Mouse (Mus musculus): ENCODE data around the gene Ints11. TPM values are rescaled to one million over a fixed set of nuclear protein-coding genes. Genes with fewer than 3 reads are reported as not detected.
A peak's percentile ranks its signal among the peaks of the same experiment; 100 is the strongest.

Ints11 gene
- polyA plus RNA-seq, 1 experiment = 49.5 TPM

- TF ChIP-seq POLR2A (IDR thresholded peaks at IDR 0.05; ENCODE audit: borderline replicate concordance, control insufficient read depth, low read depth, low read length) = 0 out of 2 replicates have a peak, but pooled peaks have one; percentile 3
- 0 out of 2 replicates have a peak, but pooled peaks have one; percentile 2 for TF ChIP-seq CTCF (IDR thresholded peaks at IDR 0.05; ENCODE audit: control insufficient read depth, insufficient read depth, low read length)
- Histone ChIP-seq H3K27ac (ENCODE audit: control insufficient read depth, insufficient read depth, low read depth, low read length, poor library complexity) (peak within 1 kb of the TSS; percentile 100), H3K4me1 (ENCODE audit: control insufficient read depth, insufficient read depth, low read length) (peaks cover 5% of the 10 kb centered on the region), H3K4me3 (replicated peaks; ENCODE audit: control insufficient read depth, low read depth, low read length) (peak within 1 kb of the TSS; percentile 99)
- WGBS = under 1% methylated on average over 52 of the region's 52 CpGs
Measured at GRCm38 (mm10) chr4:155891551-155892001, 22.2 kb downstream of the Ints11 start, which contains the start of the genes Pusl1 and Acap3. TSS of gene Pusl1 (minus strand) at chr4:155891781. TSS of gene Acap3 (plus strand) at chr4:155891822.

GRCm38 (mm10) chr4:155892017-155892416 lies 22.7 kb downstream of the Ints11 start:
- WGBS = under 1% methylated on average over 56 of the region's 56 CpGs
- TF ChIP-seq CTCF (IDR thresholded peaks at IDR 0.05; ENCODE audit: control insufficient read depth, insufficient read depth, low read length) (no peak), POLR2A (IDR thresholded peaks at IDR 0.05; ENCODE audit: borderline replicate concordance, control insufficient read depth, low read depth, low read length) (peak; percentile 46; the same call in 1 of the 2 replicates)
- Histone ChIP-seq H3K4me1 (ENCODE audit: control insufficient read depth, insufficient read depth, low read length) (peaks cover 4% of the 10 kb centered on the region), H3K27ac (ENCODE audit: control insufficient read depth, insufficient read depth, low read depth, low read length, poor library complexity) (peak overlapping the region; percentile 100), H3K4me3 (replicated peaks; ENCODE audit: control insufficient read depth, low read depth, low read length) (peak overlapping the region; percentile 99)

- WGBS = 2% methylated on average over 37 of the region's 37 CpGs
- peak overlapping the region; percentile 99 for H3K4me3 ChIP-seq (replicated peaks; ENCODE audit: control insufficient read depth, low read depth, low read length)
- peaks cover 4% of the 10 kb centered on the region for H3K4me1 ChIP-seq (ENCODE audit: control insufficient read depth, insufficient read depth, low read length)
- H3K27ac ChIP-seq (ENCODE audit: control insufficient read depth, insufficient read depth, low read depth, low read length, poor library complexity) = peak overlapping the region; percentile 100
- TF ChIP-seq POLR2A (IDR thresholded peaks at IDR 0.05; ENCODE audit: borderline replicate concordance, control insufficient read depth, low read depth, low read length) = no peak
Measured at GRCm38 (mm10) chr4:155892438-155893211, 23.3 kb downstream of the Ints11 start.

GRCm38 (mm10) chr4:155893212-155893690 lies 23.9 kb downstream of the Ints11 start:
- TF ChIP-seq POLR2A (IDR thresholded peaks at IDR 0.05; ENCODE audit: borderline replicate concordance, control insufficient read depth, low read depth, low read length) (no peak), CTCF (IDR thresholded peaks at IDR 0.05; ENCODE audit: control insufficient read depth, insufficient read depth, low read length) (no peak)
- Histone ChIP-seq H3K27ac (ENCODE audit: control insufficient read depth, insufficient read depth, low read depth, low read length, poor library complexity) (no peak overlapping the region), H3K4me3 (replicated peaks; ENCODE audit: control insufficient read depth, low read depth, low read length) (peak overlapping the region; percentile 99), H3K4me1 (ENCODE audit: control insufficient read depth, insufficient read depth, low read length) (peaks cover 4% of the 10 kb centered on the region)
- 59% methylated on average over 8 of the region's 8 CpGs for WGBS

- WGBS = 16% methylated on average over 8 of the region's 8 CpGs
- Histone ChIP-seq H3K4me3 (replicated peaks; ENCODE audit: control insufficient read depth, low read depth, low read length) (peak overlapping the region; percentile 55), H3K27ac (ENCODE audit: control insufficient read depth, insufficient read depth, low read depth, low read length, poor library complexity) (peak overlapping the region; percentile 48), H3K4me1 (ENCODE audit: control insufficient read depth, insufficient read depth, low read length) (peaks cover 4% of the 10 kb centered on the region)
- no peak for TF ChIP-seq CTCF (IDR thresholded peaks at IDR 0.05; ENCODE audit: control insufficient read depth, insufficient read depth, low read length)
- no peak for TF ChIP-seq POLR2A (IDR thresholded peaks at IDR 0.05; ENCODE audit: borderline replicate concordance, control insufficient read depth, low read depth, low read length)
Measured at GRCm38 (mm10) chr4:155894311-155894881, 25.1 kb downstream of the Ints11 start.

GRCm38 (mm10) chr4:155895216-155895615 lies 25.9 kb downstream of the Ints11 start:
- WGBS = 88% methylated on average over 6 of the region's 6 CpGs
- Histone ChIP-seq H3K4me3 (replicated peaks; ENCODE audit: control insufficient read depth, low read depth, low read length) (no peak overlapping the region), H3K4me1 (ENCODE audit: control insufficient read depth, insufficient read depth, low read length) (peaks cover 4% of the 10 kb centered on the region), H3K27ac (ENCODE audit: control insufficient read depth, insufficient read depth, low read depth, low read length, poor library complexity) (no peak overlapping the region)
- TF ChIP-seq POLR2A (IDR thresholded peaks at IDR 0.05; ENCODE audit: borderline replicate concordance, control insufficient read depth, low read depth, low read length) (no peak), CTCF (IDR thresholded peaks at IDR 0.05; ENCODE audit: control insufficient read depth, insufficient read depth, low read length) (no peak)

- no peak for TF ChIP-seq CTCF (IDR thresholded peaks at IDR 0.05; ENCODE audit: control insufficient read depth, insufficient read depth, low read length)
Measured at GRCm38 (mm10) chr4:155895826-155896225, 26.5 kb downstream of the Ints11 start.

GRCm38 (mm10) chr4:155896461-155896860 lies 27.1 kb downstream of the Ints11 start:
- peaks cover 4% of the 10 kb centered on the region for H3K4me1 ChIP-seq (ENCODE audit: control insufficient read depth, insufficient read depth, low read length)
- no peak overlapping the region for H3K27ac ChIP-seq (ENCODE audit: control insufficient read depth, insufficient read depth, low read depth, low read length, poor library complexity)

More at GRCm38 (mm10) chr4:155895826-155896225, 26.5 kb downstream of the Ints11 start:
- WGBS = 78% methylated on average over 4 of the region's 4 CpGs
- Histone ChIP-seq H3K4me3 (replicated peaks; ENCODE audit: control insufficient read depth, low read depth, low read length) (no peak overlapping the region), H3K4me1 (ENCODE audit: control insufficient read depth, insufficient read depth, low read length) (peaks cover 4% of the 10 kb centered on the region), H3K27ac (ENCODE audit: control insufficient read depth, insufficient read depth, low read depth, low read length, poor library complexity) (no peak overlapping the region)

More at GRCm38 (mm10) chr4:155896461-155896860, 27.1 kb downstream of the Ints11 start:
- WGBS = 97% methylated on average over 12 of the region's 12 CpGs
- H3K4me3 ChIP-seq (replicated peaks; ENCODE audit: control insufficient read depth, low read depth, low read length) = no peak overlapping the region
- TF ChIP-seq CTCF (IDR thresholded peaks at IDR 0.05; ENCODE audit: control insufficient read depth, insufficient read depth, low read length) = no peak
- no peak for TF ChIP-seq POLR2A (IDR thresholded peaks at IDR 0.05; ENCODE audit: borderline replicate concordance, control insufficient read depth, low read depth, low read length)
